Mouse (Mus musculus) MEL (cell line): ENCODE data around the gene Exosc6. TPM values are rescaled to one million over a fixed set of nuclear protein-coding genes. Genes with fewer than 3 reads are reported as not detected.

Source experiments
- DNase-seq: peaks from one replicate; pipeline ENCODE4 v3.0.0; 2011; ENCODE audit warnings: low read depth, low spot score
- H3K27ac ChIP-seq: 2 replicates; pipeline ENCODE4 v1.5.1; 2012; ENCODE audit warnings: low read depth, mild to moderate bottlenecking, control low read depth, low read length, moderate library complexity; ENCODE audit not compliant: control insufficient read depth
- H3K27me3 ChIP-seq, 2 experiments: fragments of 150-350 bp in 1 of 2; sonication (generic) in 1 of 2; 2 replicates each; pipeline ENCODE4 v1.6.1; 2012; ENCODE audit warnings: low read length in 2 of 2, mild to moderate bottlenecking in 2 of 2, improper control_type of control experiment in 1 of 2, moderate library complexity in 1 of 2; ENCODE audit not compliant: insufficient read depth in 2 of 2, control insufficient read depth in 1 of 2
- H3K36me3 ChIP-seq, 2 experiments: 2 replicates each; pipeline ENCODE4 v1.6.1; 2012 to 2014; ENCODE audit warnings: low read length in 2 of 2, improper control_type of control experiment in 1 of 2, inconsistent platforms in 1 of 2, mild to moderate bottlenecking in 1 of 2; ENCODE audit not compliant: insufficient read depth in 2 of 2, control insufficient read depth in 1 of 2
- H3K4me1 ChIP-seq, 2 experiments: fragments of 150-350 bp in 1 of 2; sonication (generic) in 1 of 2; 2 replicates each; pipeline ENCODE4 v1.6.1; 2012; ENCODE audit warnings: low read length in 2 of 2, improper control_type of control experiment in 1 of 2, mild to moderate bottlenecking in 1 of 2; ENCODE audit not compliant: insufficient read depth in 2 of 2, control insufficient read depth in 1 of 2
- H3K4me3 ChIP-seq, 2 experiments: fragments of 150-350 bp in 1 of 2; sonication (generic) in 1 of 2; 2 replicates each; pipeline ENCODE4 v1.5.1; 2012; ENCODE audit warnings: low read depth in 2 of 2, low read length in 2 of 2, mild to moderate bottlenecking in 2 of 2, moderate library complexity in 2 of 2, control low read depth in 1 of 2, improper control_type of control experiment in 1 of 2; ENCODE audit not compliant: control insufficient read depth in 1 of 2, insufficient read depth in 1 of 2
- H3K79me2 ChIP-seq: 2 replicates; pipeline ENCODE4 v1.6.1; 2012; ENCODE audit warnings: mild to moderate bottlenecking, low read length, moderate library complexity; ENCODE audit not compliant: control insufficient read depth, poor library complexity, insufficient read depth
- H3K9ac ChIP-seq: 2 replicates; pipeline ENCODE4 v1.6.1; 2012; ENCODE audit warnings: low read depth, mild to moderate bottlenecking, control low read depth, low read length, moderate library complexity; ENCODE audit not compliant: control insufficient read depth, poor library complexity, severe bottlenecking
- H3K9me3 ChIP-seq: fragments of 150-350 bp; sonication (generic); replicated peaks from 2 replicates; pipeline ENCODE4 v1.6.1; 2012; ENCODE audit warnings: mild to moderate bottlenecking, low read length, improper control_type of control experiment, moderate library complexity; ENCODE audit not compliant: insufficient read depth
- CHD1 ChIP-seq: IDR thresholded peaks from 2 replicates; pipeline ENCODE4 v1.6.1; 2012; ENCODE audit warnings: low read depth, mild to moderate bottlenecking, inconsistent platforms, low read length, improper control_type of control experiment
- E2F4 ChIP-seq: IDR thresholded peaks from 2 replicates; pipeline ENCODE4 v1.6.1; 2011; ENCODE audit warnings: low read depth, low read length, improper control_type of control experiment, borderline replicate concordance
- ETS1 ChIP-seq: IDR thresholded peaks from 2 replicates; pipeline ENCODE4 v1.6.1; 2012; ENCODE audit warnings: low read depth, mild to moderate bottlenecking, inconsistent platforms, low read length, improper control_type of control experiment, moderate library complexity
- GABPA ChIP-seq: IDR thresholded peaks from 2 replicates; pipeline ENCODE4 v1.6.1; 2012; ENCODE audit warnings: low read depth, mild to moderate bottlenecking, inconsistent platforms, low read length, improper control_type of control experiment, moderate library complexity
- GATA1 ChIP-seq: IDR thresholded peaks from 2 replicates; pipeline ENCODE4 v1.6.1; 2011; ENCODE audit warnings: low read depth, low read length, improper control_type of control experiment
- HCFC1 ChIP-seq: IDR thresholded peaks from 2 replicates; pipeline ENCODE4 v1.6.1; 2012; ENCODE audit warnings: low read depth, mild to moderate bottlenecking, inconsistent platforms, low read length, improper control_type of control experiment, moderate library complexity
- MAZ ChIP-seq: IDR thresholded peaks from 2 replicates; pipeline ENCODE4 v1.6.1; 2012; ENCODE audit warnings: low read depth, mild to moderate bottlenecking, inconsistent platforms, low read length, improper control_type of control experiment
- MXI1 ChIP-seq: IDR thresholded peaks from 2 replicates; pipeline ENCODE4 v1.6.1; 2011; ENCODE audit warnings: mild to moderate bottlenecking, low read depth, low read length, improper control_type of control experiment
- MYB ChIP-seq: IDR thresholded peaks from 2 replicates; pipeline ENCODE4 v1.6.1; 2011; ENCODE audit warnings: mild to moderate bottlenecking, low read depth, low read length, improper control_type of control experiment
- NELFE ChIP-seq: IDR thresholded peaks from 2 replicates; pipeline ENCODE4 v1.6.1; 2011; ENCODE audit warnings: low read depth, low read length, improper control_type of control experiment
- NRF1 ChIP-seq: IDR thresholded peaks from 2 replicates; pipeline ENCODE4 v1.6.1; 2014; ENCODE audit warnings: low read depth, mild to moderate bottlenecking, inconsistent platforms, low read length, improper control_type of control experiment, moderate library complexity; ENCODE audit not compliant: poor library complexity, insufficient read depth, severe bottlenecking
- POLR2A ChIP-seq, 2 experiments: IDR thresholded peaks; 2 replicates each; pipeline ENCODE4 v1.6.1; 2011 to 2012; ENCODE audit warnings: low read length in 2 of 2, mild to moderate bottlenecking in 2 of 2, control low read depth in 1 of 2, improper control_type of control experiment in 1 of 2, low read depth in 1 of 2, moderate library complexity in 1 of 2; ENCODE audit not compliant: control insufficient read depth in 1 of 2, insufficient read depth in 1 of 2, poor library complexity in 1 of 2
- SIN3A ChIP-seq: IDR thresholded peaks from 2 replicates; pipeline ENCODE4 v1.6.1; 2012; ENCODE audit warnings: low read length, improper control_type of control experiment, inconsistent platforms
- USF1 ChIP-seq: IDR thresholded peaks from 2 replicates; pipeline ENCODE4 v1.6.1; 2014; ENCODE audit warnings: low read depth, mild to moderate bottlenecking, inconsistent platforms, low read length, improper control_type of control experiment, moderate library complexity
- ZC3H11A ChIP-seq: IDR thresholded peaks from 2 replicates; pipeline ENCODE4 v1.6.1; 2012; ENCODE audit warnings: low read depth, mild to moderate bottlenecking, inconsistent platforms, low read length, improper control_type of control experiment
- ZKSCAN1 ChIP-seq: IDR thresholded peaks from 2 replicates; pipeline ENCODE4 v1.6.1; 2012; ENCODE audit warnings: low read depth, mild to moderate bottlenecking, inconsistent platforms, low read length, improper control_type of control experiment, moderate library complexity
- ZMIZ1 ChIP-seq: IDR thresholded peaks from 2 replicates; pipeline ENCODE4 v1.6.1; 2012; ENCODE audit warnings: low read depth, mild to moderate bottlenecking, inconsistent platforms, low read length, improper control_type of control experiment, moderate library complexity
- polyA plus RNA-seq, 2 experiments: library from polyadenylated mRNA; stranded (reverse) in 1 of 2; unstranded in 1 of 2; fragments of >175 nt in 1 of 2; fragments of >200 nt in 1 of 2; gene quantifications; 2 replicates each; pipeline versions ENCODE4 v1.2.1 to v1.2.4; 2012; ENCODE audit warnings: low replicate concordance in 2 of 2, low read depth in 1 of 2; ENCODE audit not compliant: insufficient read length in 2 of 2, insufficient read depth in 1 of 2, missing spikeins in 1 of 2
- total RNA-seq: library from RNA; depleted of rRNA; stranded (reverse); fragments of 300-350 nt; gene quantifications from 2 replicates; pipeline ENCODE4 v1.2.3, GENCODE M21; 2012

Exosc6 gene
- total and polyA plus RNA-seq, 3 experiments = 8.0 to 26.4 TPM; not detected in 1

- peaks cover 4 to 19% of the 10 kb centered on the region in 2 experiments for H3K4me1 ChIP-seq
Observed at GRCm38 (mm10) chr8:111055031-111055634, 1.0 kb upstream of the Exosc6 start.

GRCm38 (mm10) chr8:111055661-111056060 lies 478 bp upstream of the Exosc6 start:
- TF ChIP-seq ZKSCAN1 (no peak), MYB (no peak), NRF1 (no peak), USF1 (no peak), HCFC1 (no peak), ETS1 (no peak), E2F4 (no peak), MAZ (no peak), ZC3H11A (no peak), GATA1 (no peak), CHD1 (no peak), GABPA (no peak), SIN3A (no peak), ZMIZ1 (no peak)
- H3K79me2 ChIP-seq = peaks cover 20% of the 10 kb centered on the region
- no peaks in the 10 kb centered on the region for H3K27me3 ChIP-seq
- H3K4me1 ChIP-seq = peaks cover 4 to 21% of the 10 kb centered on the region in 2 experiments
- peak overlapping the region; percentile 11; the same call in 1 of the 2 replicates for H3K27ac ChIP-seq
- no peak overlapping the region for H3K4me3 ChIP-seq
- peaks cover 13 to 17% of the 10 kb centered on the region in 2 experiments for H3K36me3 ChIP-seq
- no peaks in the 10 kb centered on the region for H3K9me3 ChIP-seq
- no peak overlapping the region for H3K9ac ChIP-seq
- no peak for DNase-seq

More at GRCm38 (mm10) chr8:111055031-111055634, 1.0 kb upstream of the Exosc6 start:
- DNase-seq = no peak
- no peak overlapping the region for H3K4me3 ChIP-seq
- H3K9me3 ChIP-seq = no peaks in the 10 kb centered on the region
- peaks cover 17% of the 10 kb centered on the region in 2 experiments for H3K36me3 ChIP-seq
- peaks cover 20% of the 10 kb centered on the region for H3K79me2 ChIP-seq
- no peak overlapping the region for H3K9ac ChIP-seq
- no peak for TF ChIP-seq NELFE
- no peak for TF ChIP-seq POLR2A (IDR thresholded peaks at IDR 0.05; ENCODE audit: control insufficient read depth in 1 of 2, insufficient read depth in 1 of 2, low read depth in 1 of 2, low read length in 2 of 2, poor library complexity in 1 of 2)
- 0 out of 2 replicates have a peak, but pooled peaks have one; percentile 32 for TF ChIP-seq MXI1
- TF ChIP-seq, all 39 proteins: peak for 1
- Histone ChIP-seq H3K27ac (peak overlapping the region; percentile 11; the same call in 1 of the 2 replicates), H3K27me3 (no peaks in the 10 kb centered on the region)
